Mouse (Mus musculus): Measurements from ENCODE around the gene Sdf2. TPM values are rescaled to one million over a fixed set of nuclear protein-coding genes. Genes with fewer than 3 reads are reported as not detected.

The Sdf2 gene
- 109 and 130 TPM in 2 replicates for polyA plus RNA-seq (2012; rRNA removed)

GRCm38 (mm10) chr11:78245627-78246317 is at the start of gene Sdf2, which contains the start of gene Supt6:
TSS of gene Sdf2 (plus strand) at chr11:78245746.
TSS of gene Supt6 (minus strand) at chr11:78245987.
- peak; percentile 69; the same call in 1 of the 2 replicates for TF ChIP-seq POLR2A (IDR thresholded peaks at IDR 0.05; ENCODE audit: borderline replicate concordance, extremely low read depth, insufficient read depth, insufficient read length, poor library complexity, severe bottlenecking)
- TF ChIP-seq CTCF (IDR thresholded peaks at IDR 0.05; ENCODE audit: borderline replicate concordance, extremely low read depth, insufficient read depth, insufficient read length), result no peak; the same call in 1 of the 2 replicates
- DNase-seq (ENCODE audit: low read depth), result peak; percentile 96

GRCm38 (mm10) chr11:78202372-78202771 is 43.2 kb upstream of the Sdf2 start:
- TF ChIP-seq CTCF (IDR thresholded peaks at IDR 0.05; ENCODE audit: borderline replicate concordance, extremely low read depth, insufficient read depth, insufficient read length), result no peak
- no peak for TF ChIP-seq POLR2A (IDR thresholded peaks at IDR 0.05; ENCODE audit: borderline replicate concordance, extremely low read depth, insufficient read depth, insufficient read length, poor library complexity, severe bottlenecking)
- no peak for DNase-seq (ENCODE audit: low read depth)

- DNase-seq (ENCODE audit: low read depth), result no peak
- TF ChIP-seq POLR2A (IDR thresholded peaks at IDR 0.05; ENCODE audit: borderline replicate concordance, extremely low read depth, insufficient read depth, insufficient read length, poor library complexity, severe bottlenecking) (no peak), CTCF (IDR thresholded peaks at IDR 0.05; ENCODE audit: borderline replicate concordance, extremely low read depth, insufficient read depth, insufficient read length) (no peak)
Observed at GRCm38 (mm10) chr11:78204287-78204686, 41.3 kb upstream of the Sdf2 start.

GRCm38 (mm10) chr11:78205361-78206206 is 40.0 kb upstream of the Sdf2 start:
- no peak for DNase-seq (ENCODE audit: low read depth)
- TF ChIP-seq CTCF (IDR thresholded peaks at IDR 0.05; ENCODE audit: borderline replicate concordance, extremely low read depth, insufficient read depth, insufficient read length) (no peak), POLR2A (IDR thresholded peaks at IDR 0.05; ENCODE audit: borderline replicate concordance, extremely low read depth, insufficient read depth, insufficient read length, poor library complexity, severe bottlenecking) (no peak)

GRCm38 (mm10) chr11:78207190-78207589 is 38.4 kb upstream of the Sdf2 start:
- no peak for TF ChIP-seq POLR2A (IDR thresholded peaks at IDR 0.05; ENCODE audit: borderline replicate concordance, extremely low read depth, insufficient read depth, insufficient read length, poor library complexity, severe bottlenecking)
- DNase-seq (ENCODE audit: low read depth), result no peak

GRCm38 (mm10) chr11:78209886-78210285 is 35.7 kb upstream of the Sdf2 start:
- DNase-seq (ENCODE audit: low read depth), result no peak

GRCm38 (mm10) chr11:78210615-78211014 is 34.9 kb upstream of the Sdf2 start:
- TF ChIP-seq CTCF (IDR thresholded peaks at IDR 0.05; ENCODE audit: borderline replicate concordance, extremely low read depth, insufficient read depth, insufficient read length), result no peak
- TF ChIP-seq POLR2A (IDR thresholded peaks at IDR 0.05; ENCODE audit: borderline replicate concordance, extremely low read depth, insufficient read depth, insufficient read length, poor library complexity, severe bottlenecking), result no peak
- DNase-seq (ENCODE audit: low read depth), result no peak

More at GRCm38 (mm10) chr11:78209886-78210285, 35.7 kb upstream of the Sdf2 start:
- no peak for TF ChIP-seq CTCF (IDR thresholded peaks at IDR 0.05; ENCODE audit: borderline replicate concordance, extremely low read depth, insufficient read depth, insufficient read length)
- TF ChIP-seq POLR2A (IDR thresholded peaks at IDR 0.05; ENCODE audit: borderline replicate concordance, extremely low read depth, insufficient read depth, insufficient read length, poor library complexity, severe bottlenecking), result no peak

- no peak for TF ChIP-seq POLR2A (IDR thresholded peaks at IDR 0.05; ENCODE audit: borderline replicate concordance, extremely low read depth, insufficient read depth, insufficient read length, poor library complexity, severe bottlenecking)
- TF ChIP-seq CTCF (IDR thresholded peaks at IDR 0.05; ENCODE audit: borderline replicate concordance, extremely low read depth, insufficient read depth, insufficient read length), result no peak
- DNase-seq (ENCODE audit: low read depth), result no peak
Observed at GRCm38 (mm10) chr11:78211513-78211912, 34.0 kb upstream of the Sdf2 start.

- DNase-seq (ENCODE audit: low read depth), result no peak
- TF ChIP-seq CTCF (IDR thresholded peaks at IDR 0.05; ENCODE audit: borderline replicate concordance, extremely low read depth, insufficient read depth, insufficient read length), result no peak
Observed at GRCm38 (mm10) chr11:78213086-78213817, 32.3 kb upstream of the Sdf2 start.

GRCm38 (mm10) chr11:78215709-78216317 is 29.7 kb upstream of the Sdf2 start:
- no peak for TF ChIP-seq POLR2A (IDR thresholded peaks at IDR 0.05; ENCODE audit: borderline replicate concordance, extremely low read depth, insufficient read depth, insufficient read length, poor library complexity, severe bottlenecking)
- TF ChIP-seq CTCF (IDR thresholded peaks at IDR 0.05; ENCODE audit: borderline replicate concordance, extremely low read depth, insufficient read depth, insufficient read length), result no peak
- no peak for DNase-seq (ENCODE audit: low read depth)

GRCm38 (mm10) chr11:78223586-78223985 is 22.0 kb upstream of the Sdf2 start:
- TF ChIP-seq POLR2A (IDR thresholded peaks at IDR 0.05; ENCODE audit: borderline replicate concordance, extremely low read depth, insufficient read depth, insufficient read length, poor library complexity, severe bottlenecking) (no peak), CTCF (IDR thresholded peaks at IDR 0.05; ENCODE audit: borderline replicate concordance, extremely low read depth, insufficient read depth, insufficient read length) (no peak)
- DNase-seq (ENCODE audit: low read depth), result no peak
